Mouse (Mus musculus) liver, embryonic 15.5 days (tissue): ENCODE measurements around the gene Aen. TPM values are rescaled to one million over a fixed set of nuclear protein-coding genes. Genes with fewer than 3 reads are reported as not detected.

Experiments
- ATAC-seq: fragments of 200-750 bp; cut with Nextera tagmentation; 2 replicates; pipeline ENCODE4 v1.8.0; 2017; ENCODE audit warnings: moderate number of reproducible peaks, mild to moderate bottlenecking, moderate library complexity; ENCODE audit not compliant: insufficient read depth
- H3K27ac ChIP-seq: fragments of 300-500 bp; sonication (generic); replicated peaks from 2 replicates; pipeline ENCODE4 v1.5.1; 2015; ENCODE audit warnings: mild to moderate bottlenecking, inconsistent platforms
- H3K27me3 ChIP-seq: fragments of 300-500 bp; sonication (generic); 2 replicates; pipeline ENCODE4 v1.6.1; 2015; ENCODE audit warnings: mild to moderate bottlenecking, inconsistent platforms
- H3K36me3 ChIP-seq: fragments of 300-500 bp; sonication (generic); replicated peaks from 2 replicates; pipeline ENCODE4 v1.6.1; 2015; ENCODE audit warnings: moderate library complexity, mild to moderate bottlenecking, inconsistent platforms
- H3K4me1 ChIP-seq: fragments of 300-500 bp; sonication (generic); replicated peaks from 2 replicates; pipeline ENCODE4 v1.6.1; 2015; ENCODE audit warnings: inconsistent platforms
- H3K4me2 ChIP-seq: fragments of 300-500 bp; sonication (generic); 2 replicates; pipeline ENCODE4 v1.6.1; 2015; ENCODE audit warnings: moderate library complexity, mild to moderate bottlenecking, inconsistent platforms
- H3K4me3 ChIP-seq: fragments of 300-500 bp; sonication (generic); replicated peaks from 2 replicates; pipeline ENCODE4 v1.5.1; 2015; ENCODE audit warnings: mild to moderate bottlenecking, inconsistent platforms
- H3K9ac ChIP-seq: fragments of 300-500 bp; sonication (generic); 2 replicates; pipeline ENCODE4 v1.6.1; 2015; ENCODE audit warnings: moderate library complexity, mild to moderate bottlenecking, inconsistent platforms
- H3K9me3 ChIP-seq: fragments of 300-500 bp; sonication (generic); replicated peaks from 2 replicates; pipeline ENCODE4 v1.6.1; 2016; ENCODE audit warnings: inconsistent platforms
- WGBS: fragments of 180-500 bp; shearing (Covaris S2); methylation state at CpG from one replicate; pipeline ENCODE4 v1.1.7; 2015; ENCODE audit warnings: mixed read lengths; ENCODE audit not compliant: insufficient replicate concordance; 5-methylcytosine and 5-hydroxymethylcytosine counted together
- polyA plus RNA-seq: library from polyadenylated mRNA; unstranded; fragments of >200 nt; fragmentation: Nextera tagmentation; extraction: Ambion mirVana; gene quantifications from 2 replicates; pipeline ENCODE4 v1.2.1, GENCODE M21; 2015

Aen gene
- polyA plus RNA-seq, 1 experiment from 2014 or later, result 15.9 TPM

DNA sequence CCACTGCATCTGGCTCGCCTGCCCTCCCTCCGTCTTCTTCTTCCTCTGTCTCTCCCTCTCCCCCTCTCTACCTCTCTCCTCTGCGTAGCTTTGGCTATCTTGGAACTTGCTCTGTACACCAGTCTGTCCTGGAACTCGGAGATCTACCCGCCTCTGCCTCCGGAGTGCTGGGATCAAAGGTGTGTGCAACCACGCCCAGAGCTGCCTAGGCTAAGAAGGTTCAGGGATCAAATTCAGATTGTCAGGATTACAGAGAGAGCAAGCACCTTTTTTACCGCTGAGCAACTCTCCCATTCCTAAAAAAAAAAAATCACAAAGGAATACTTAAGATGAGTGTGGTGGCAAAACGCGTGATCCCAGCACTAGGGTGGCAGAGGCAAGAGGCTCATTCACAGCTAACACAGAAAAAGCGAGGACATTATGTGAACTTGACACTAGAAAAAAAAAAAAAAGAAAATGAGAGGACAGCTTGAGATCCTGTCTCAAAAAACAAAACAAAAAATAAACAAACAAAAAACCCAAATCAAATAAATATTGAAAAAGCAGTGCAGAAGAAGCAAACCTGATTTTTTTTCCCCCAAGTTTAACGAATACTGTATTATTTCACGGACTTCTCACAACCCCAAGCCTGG is 517 bp upstream of the Aen start:
- peak overlapping the region; percentile 90 for H3K4me3 ChIP-seq
- 31% methylated on average over 13 of the region's 13 CpGs for WGBS
- H3K9me3 ChIP-seq, result no peaks in the 10 kb centered on the region
- H3K9ac ChIP-seq, result peak overlapping the region; percentile 55
- H3K27ac ChIP-seq, result 0 out of 2 replicates have a peak overlapping the region, but pooled peaks have one; percentile 51
- peaks cover 38% of the 10 kb centered on the region for H3K4me1 ChIP-seq
- 0 out of 2 replicates have a peak, but pooled peaks cover 7% of the 10 kb centered on the region for H3K36me3 ChIP-seq
- peaks cover 5% of the 10 kb centered on the region for H3K27me3 ChIP-seq
- no peak for ATAC-seq
- H3K4me2 ChIP-seq, result peak overlapping the region; percentile 99

- peak overlapping the region; percentile 99 for H3K4me2 ChIP-seq
- H3K9ac ChIP-seq, result no peak overlapping the region
- H3K27ac ChIP-seq, result no peak overlapping the region
- peaks cover 15% of the 10 kb centered on the region for H3K36me3 ChIP-seq
- no peaks in the 10 kb centered on the region for H3K9me3 ChIP-seq
- H3K4me1 ChIP-seq, result peaks cover 38% of the 10 kb centered on the region
- ATAC-seq, result no peak
- WGBS, result 70% methylated on average over 3 of the region's 3 CpGs
- H3K4me3 ChIP-seq, result no peak overlapping the region
- no peaks in the 10 kb centered on the region for H3K27me3 ChIP-seq
These were observed 1.9 kb downstream of the Aen start for GRCm38 (mm10) chr7:78897567-78897966.

DNA sequence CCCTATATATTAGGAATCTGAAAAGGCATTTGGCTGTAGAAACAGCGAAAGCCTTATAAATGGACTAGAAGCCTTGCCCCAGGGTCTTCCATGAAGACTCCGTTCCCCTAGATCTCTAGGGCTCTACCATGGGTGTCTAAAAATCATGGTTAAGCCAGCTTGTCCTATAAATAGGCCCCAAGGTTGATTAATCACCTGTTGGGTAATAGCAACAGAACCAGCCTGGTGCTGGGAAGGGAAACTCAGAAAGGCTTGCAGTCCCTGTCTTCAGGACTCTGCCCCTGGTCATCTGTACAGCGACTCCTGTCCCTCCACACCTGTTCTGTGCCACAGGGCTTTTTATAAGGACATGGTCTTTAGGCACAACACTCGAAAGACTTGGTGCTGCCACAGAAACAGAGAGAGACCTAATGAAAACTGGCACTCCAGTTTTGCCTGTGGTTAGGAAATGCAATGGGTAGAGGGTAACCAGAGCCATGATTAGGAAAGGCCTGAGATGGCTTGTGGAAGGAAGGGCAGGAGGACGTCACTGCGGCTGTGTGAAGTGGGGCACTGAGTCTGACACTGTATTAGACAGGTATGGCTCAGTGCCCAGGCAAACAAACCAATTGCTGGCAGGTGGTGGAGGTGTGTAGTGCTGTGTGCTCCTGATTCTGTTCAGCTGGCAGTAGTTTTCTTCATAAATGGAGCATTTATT is 7.7 kb downstream of the Aen start:
- no peak overlapping the region for H3K4me3 ChIP-seq
- no peak for ATAC-seq
- H3K9ac ChIP-seq, result no peak overlapping the region
- no peak overlapping the region for H3K27ac ChIP-seq
- 78% methylated on average over 6 of the region's 6 CpGs for WGBS
- H3K4me1 ChIP-seq, result peaks cover under 1% of the 10 kb centered on the region; the same call in 1 of the 2 replicates
- H3K36me3 ChIP-seq, result peaks cover 45% of the 10 kb centered on the region
- H3K27me3 ChIP-seq, result no peaks in the 10 kb centered on the region
- H3K4me2 ChIP-seq, result no peak overlapping the region
- H3K9me3 ChIP-seq, result no peaks in the 10 kb centered on the region

GRCm38 (mm10) chr7:78904175-78904574 is 8.5 kb downstream of the Aen start:
- ATAC-seq, result no peak
- no peak overlapping the region for H3K4me2 ChIP-seq
- H3K9me3 ChIP-seq, result no peaks in the 10 kb centered on the region
- H3K4me3 ChIP-seq, result no peak overlapping the region
- no peaks in the 10 kb centered on the region for H3K4me1 ChIP-seq
- H3K9ac ChIP-seq, result no peak overlapping the region
- WGBS, result 78% methylated on average over 2 of the region's 2 CpGs
- no peaks in the 10 kb centered on the region for H3K27me3 ChIP-seq
- no peak overlapping the region for H3K27ac ChIP-seq
- H3K36me3 ChIP-seq, result peaks cover 47% of the 10 kb centered on the region

GRCm38 (mm10) chr7:78909026-78909425 is 13.4 kb downstream of the Aen start:
- peaks cover 36% of the 10 kb centered on the region for H3K4me1 ChIP-seq
- no peak overlapping the region for H3K4me2 ChIP-seq
- H3K36me3 ChIP-seq, result peaks cover 36% of the 10 kb centered on the region
- ATAC-seq, result no peak
- no peaks in the 10 kb centered on the region for H3K9me3 ChIP-seq
- H3K27me3 ChIP-seq, result no peaks in the 10 kb centered on the region
- 78% methylated on average over 6 of the region's 6 CpGs for WGBS
- H3K9ac ChIP-seq, result no peak overlapping the region
- no peak overlapping the region for H3K4me3 ChIP-seq
- H3K27ac ChIP-seq, result no peak overlapping the region

DNA sequence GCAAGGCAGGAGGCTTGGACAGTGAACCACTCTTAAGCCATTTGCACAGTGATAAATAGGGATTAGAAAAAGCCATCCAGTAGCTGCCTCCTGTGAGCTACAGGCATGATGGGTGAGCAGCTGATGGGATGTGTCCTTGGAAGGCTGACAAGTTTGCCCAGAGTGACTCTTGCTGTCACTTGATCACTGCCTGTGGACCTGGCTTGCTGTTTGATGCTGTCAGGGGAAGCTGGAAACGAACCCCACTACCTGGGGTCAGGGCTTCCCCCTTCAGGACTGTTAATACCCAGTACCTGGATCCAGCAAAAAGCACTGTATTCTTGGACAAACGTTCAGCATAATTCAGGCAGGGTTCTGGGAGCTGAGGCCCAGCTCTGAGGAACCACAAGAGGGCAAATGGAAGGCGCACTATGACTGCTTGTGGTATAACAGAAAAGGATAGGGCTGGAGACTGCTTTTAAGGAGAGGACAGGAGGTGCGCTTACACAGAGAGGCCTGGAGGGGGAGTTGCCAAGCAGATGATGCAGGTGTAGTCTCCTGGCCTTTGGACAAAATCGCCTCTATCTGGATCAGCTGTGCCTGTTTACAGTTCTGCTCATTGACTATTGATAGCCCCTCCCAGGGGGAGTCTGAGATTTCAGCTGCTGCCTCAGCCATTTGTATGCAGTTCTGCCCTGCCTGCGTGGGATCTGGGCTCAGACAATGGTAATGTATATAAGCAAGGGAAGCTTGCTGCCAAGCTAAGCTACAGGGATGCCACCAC is 14.9 kb downstream of the Aen start:
- 40% methylated on average over 6 of the region's 6 CpGs for WGBS
- H3K9me3 ChIP-seq, result no peaks in the 10 kb centered on the region
- no peaks in the 10 kb centered on the region for H3K27me3 ChIP-seq
- peaks cover 32% of the 10 kb centered on the region for H3K36me3 ChIP-seq
- H3K4me1 ChIP-seq, result peaks cover 51% of the 10 kb centered on the region
- H3K4me3 ChIP-seq, result no peak overlapping the region
- no peak overlapping the region for H3K9ac ChIP-seq
- no peak for ATAC-seq
- no peak overlapping the region for H3K27ac ChIP-seq
- H3K4me2 ChIP-seq, result no peak overlapping the region

DNA sequence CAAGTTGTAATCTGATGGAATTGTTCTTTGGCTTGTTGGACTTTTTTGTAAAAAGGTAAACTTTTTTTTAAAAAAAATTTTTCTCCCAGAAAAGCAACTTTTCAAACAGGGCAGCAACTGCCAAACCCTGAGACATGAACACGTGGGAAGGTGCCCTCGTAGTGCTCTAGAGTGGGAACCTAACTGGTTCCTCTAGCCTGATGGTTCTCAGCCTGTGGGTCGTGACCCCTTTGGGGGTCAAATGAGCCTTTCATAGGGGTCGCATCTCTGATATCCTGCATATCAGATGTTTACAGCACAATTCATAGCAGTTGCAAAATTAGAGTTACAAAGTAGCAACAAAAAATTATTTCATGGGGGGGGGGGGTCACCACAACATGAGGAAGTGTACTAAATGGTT is 15.6 kb downstream of the Aen start:
- Histone ChIP-seq H3K36me3 (peaks cover 32% of the 10 kb centered on the region), H3K4me3 (no peak overlapping the region), H3K4me2 (no peak overlapping the region), H3K9ac (no peak overlapping the region), H3K9me3 (no peaks in the 10 kb centered on the region), H3K27me3 (no peaks in the 10 kb centered on the region), H3K27ac (peak overlapping the region; percentile 91), H3K4me1 (peaks cover 58% of the 10 kb centered on the region)
- no peak for ATAC-seq
- WGBS, result 62% methylated on average over 4 of the region's 4 CpGs

GRCm38 (mm10) chr7:78912253-78912973 is 16.8 kb downstream of the Aen start:
- H3K4me2 ChIP-seq, result peak overlapping the region; percentile 80
- ATAC-seq, result no peak
- WGBS, result 6% methylated on average over 20 of the region's 20 CpGs
- peak overlapping the region; percentile 91 for H3K27ac ChIP-seq
- peaks cover 61% of the 10 kb centered on the region for H3K4me1 ChIP-seq
- peak overlapping the region; percentile 72 for H3K9ac ChIP-seq
- H3K9me3 ChIP-seq, result no peaks in the 10 kb centered on the region
- H3K4me3 ChIP-seq, result peak overlapping the region; percentile 65
- H3K36me3 ChIP-seq, result peaks cover 33% of the 10 kb centered on the region
- H3K27me3 ChIP-seq, result no peaks in the 10 kb centered on the region

GRCm38 (mm10) chr7:78912974-78913474 is 17.4 kb downstream of the Aen start, which contains the start of gene Isg20:
Isg20 (plus strand) TSS chr7:78913424.
- no peak for ATAC-seq
- Histone ChIP-seq H3K4me1 (peaks cover 61% of the 10 kb centered on the region), H3K27ac (peak within 1 kb of the TSS; percentile 91), H3K36me3 (peaks cover 39% of the 10 kb centered on the region), H3K9ac (peak within 1 kb of the TSS; percentile 72), H3K9me3 (no peaks in the 10 kb centered on the region), H3K27me3 (no peaks in the 10 kb centered on the region), H3K4me3 (peak within 1 kb of the TSS; percentile 65), H3K4me2 (peak within 1 kb of the TSS; percentile 80)
- 58% methylated on average over 5 of the region's 5 CpGs for WGBS

DNA sequence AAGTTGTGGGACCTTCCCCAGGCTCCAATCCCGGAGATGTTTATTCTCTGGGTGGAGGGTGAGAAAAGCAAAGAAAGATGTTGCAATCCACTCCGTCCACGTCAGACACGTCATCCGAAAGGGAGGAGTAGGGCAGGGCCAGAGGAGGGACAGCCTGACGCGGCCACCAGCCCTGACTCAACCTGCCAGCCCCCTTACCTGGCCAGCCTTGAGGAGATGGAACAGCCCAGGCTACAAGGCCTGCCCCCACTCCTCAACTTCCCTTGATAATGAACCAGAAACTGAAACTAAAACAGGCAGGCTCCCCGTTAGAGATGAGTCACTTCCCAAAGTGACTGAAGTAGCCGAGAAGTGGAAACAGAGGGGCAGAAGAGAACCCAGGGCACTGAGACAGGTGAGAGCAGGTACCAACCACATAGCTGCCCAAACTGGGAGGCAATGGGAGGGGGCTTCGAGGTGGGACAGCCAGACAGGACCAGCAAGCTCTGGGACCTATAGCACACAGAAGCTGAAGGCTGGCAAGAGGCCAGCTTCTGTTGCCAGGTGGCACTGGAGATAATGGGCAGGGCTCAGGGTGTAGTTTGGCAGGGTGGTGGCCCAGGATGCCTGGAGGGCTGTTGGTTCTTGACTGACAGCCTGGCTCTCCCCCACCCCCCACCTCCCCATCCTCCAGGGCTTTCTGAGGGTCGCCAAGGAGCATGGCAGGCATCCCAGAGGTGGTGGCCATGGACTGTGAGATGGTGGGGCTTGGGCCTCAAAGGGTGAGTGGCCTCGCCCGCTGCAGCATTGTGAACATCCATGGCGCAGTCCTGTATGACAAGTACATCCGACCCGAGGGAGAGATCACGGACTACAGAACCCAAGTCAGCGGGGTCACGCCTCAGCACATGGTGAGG is 18.2 kb downstream of the Aen start:
- H3K9me3 ChIP-seq, result no peaks in the 10 kb centered on the region
- peaks cover 40% of the 10 kb centered on the region for H3K36me3 ChIP-seq
- peaks cover 61% of the 10 kb centered on the region for H3K4me1 ChIP-seq
- H3K27ac ChIP-seq, result peak overlapping the region; percentile 91
- peak; percentile 96 for ATAC-seq
- peak overlapping the region; percentile 65 for H3K4me3 ChIP-seq
- H3K27me3 ChIP-seq, result no peaks in the 10 kb centered on the region
- peak overlapping the region; percentile 72 for H3K9ac ChIP-seq
- H3K4me2 ChIP-seq, result peak overlapping the region; percentile 80
- 27% methylated on average over 19 of the region's 19 CpGs for WGBS
